Mouse (Mus musculus) layer of hippocampus, adult 8-10 months (tissue): ENCODE results near the gene Tnfrsf25. TPM values are rescaled to one million over a fixed set of nuclear protein-coding genes. Genes with fewer than 3 reads are reported as not detected.

Experiments
- total RNA-seq, 4 experiments: library from RNA; stranded (reverse); gene quantifications; 2 replicates each; pipeline ENCODE4 v1.2.4; 2022

The Tnfrsf25 gene
- total RNA-seq, 4 experiments from 2014 or later = 19.8 to 71.6 (median 34.1) TPM

Other genes with a start within 250 kb of the Tnfrsf25 start
- gene Dnajc11, start 182.2 kb upstream of the Tnfrsf25 start, total RNA-seq = 10 to 100 TPM; 61.3 to 76.2 (median 66.3) TPM
- 10 to 100 TPM; 22.0 to 32.0 (median 30.5) TPM for gene Thap3, start 126.9 kb upstream of the Tnfrsf25 start, total RNA-seq
- gene Phf13, start 119.7 kb upstream of the Tnfrsf25 start, total RNA-seq = 10 to 100 TPM; 11.2 to 17.0 (median 13.4) TPM
- gene Klhl21, start 107.1 kb upstream of the Tnfrsf25 start, total RNA-seq = 10 to 100 TPM; 19.3 to 24.2 (median 22.0) TPM
- 10 to 100 TPM; 13.8 to 17.6 (median 15.8) TPM for gene Zbtb48, start 88.3 kb upstream of the Tnfrsf25 start, total RNA-seq
- 1 to 10 TPM in 1 of 4 experiments, under 1 TPM in 3; 0.72 to 1.1 (median 0.77) TPM for gene Tas1r1, start 77.4 kb upstream of the Tnfrsf25 start, total RNA-seq
- 10 to 100 TPM; 18.3 to 21.0 (median 19.9) TPM for gene Nol9, start 76.6 kb upstream of the Tnfrsf25 start, total RNA-seq
- 100 to 1,000 TPM; 123 to 164 (median 145) TPM for gene Plekhg5, start 43.4 kb upstream of the Tnfrsf25 start, total RNA-seq
- gene Espn, start 36.4 kb downstream of the Tnfrsf25 start, total RNA-seq = 1 to 10 TPM; 2.9 to 3.0 (median 3.0) TPM
- not detected for gene Hes2, start 42.9 kb downstream of the Tnfrsf25 start, total RNA-seq
- gene Acot7, start 62.2 kb downstream of the Tnfrsf25 start, total RNA-seq = 100 to 1,000 TPM; 297 to 327 (median 321) TPM
- gene Gpr153, start 158.3 kb downstream of the Tnfrsf25 start, total RNA-seq = 1 to 10 TPM; 5.9 to 7.2 (median 6.6) TPM
- not detected for gene Hes3, start 175.7 kb downstream of the Tnfrsf25 start, total RNA-seq
- 10 to 100 TPM; 38.0 to 52.1 (median 47.0) TPM for gene Icmt, start 181.3 kb downstream of the Tnfrsf25 start, total RNA-seq
- 10 to 100 TPM; 11.3 to 16.5 (median 13.8) TPM for gene Rnf207, start 203.1 kb downstream of the Tnfrsf25 start, total RNA-seq
- 100 to 1,000 TPM; 161 to 249 (median 201) TPM for gene Rpl22, start 209.8 kb downstream of the Tnfrsf25 start, total RNA-seq
- 100 to 1,000 TPM; 123 to 147 (median 134) TPM for gene Chd5, start 222.7 kb downstream of the Tnfrsf25 start, total RNA-seq